Mouse (Mus musculus) ES-E14 (cell line): ENCODE results near the gene Nt5c1b. TPM values are rescaled to one million over a fixed set of nuclear protein-coding genes. Genes with fewer than 3 reads are reported as not detected.
A peak's percentile ranks its signal among the peaks of the same experiment; 100 is the strongest.

ENCODE experiments used
- DNase-seq: peaks from one replicate; pipeline ENCODE4 v3.0.0-alpha.2; 2013; ENCODE audit warnings: low read depth, low spot score
- H3K27ac ChIP-seq: 2 replicates; pipeline ENCODE4 v1.5.1; 2012; ENCODE audit warnings: low read depth, mild to moderate bottlenecking, low read length, moderate library complexity, mixed read lengths; ENCODE audit not compliant: poor library complexity, insufficient read depth, severe bottlenecking
- H3K36me3 ChIP-seq: 2 replicates; pipeline ENCODE4 v1.6.1; 2012; ENCODE audit warnings: mild to moderate bottlenecking, low read length, moderate library complexity, mixed read lengths; ENCODE audit not compliant: control insufficient read depth, poor library complexity, insufficient read depth, severe bottlenecking
- H3K4me1 ChIP-seq, 2 experiments: fragments of 150-350 bp in 1 of 2; sonication (generic) in 1 of 2; 2 replicates each; pipeline ENCODE4 v1.6.1; 2012; ENCODE audit warnings: low read length in 2 of 2, mild to moderate bottlenecking in 1 of 2, mixed read lengths in 1 of 2; ENCODE audit not compliant: control insufficient read depth in 2 of 2, insufficient read depth in 2 of 2, poor library complexity in 1 of 2
- H3K4me3 ChIP-seq, 2 experiments: fragments of 150-350 bp in 1 of 2; sonication (generic) in 1 of 2; 2 replicates each; pipeline ENCODE4 v1.5.1; 2012; ENCODE audit warnings: low read length in 2 of 2, low read depth in 1 of 2, mild to moderate bottlenecking in 1 of 2, mixed read lengths in 1 of 2; ENCODE audit not compliant: insufficient read depth in 1 of 2, poor library complexity in 1 of 2, severe bottlenecking in 1 of 2
- H3K9ac ChIP-seq: 2 replicates; pipeline ENCODE4 v1.6.1; 2012; ENCODE audit warnings: low read depth, mild to moderate bottlenecking, low read length, mixed read lengths; ENCODE audit not compliant: poor library complexity, insufficient read depth, severe bottlenecking
- H3K9me3 ChIP-seq: fragments of 150-350 bp; sonication (generic); 2 replicates; pipeline ENCODE4 v1.6.1; 2012; ENCODE audit warnings: low read depth, mild to moderate bottlenecking, low read length; ENCODE audit not compliant: control insufficient read depth, insufficient read depth
- CHD2 ChIP-seq: IDR thresholded peaks from 2 replicates; pipeline ENCODE4 v1.6.1; 2014; ENCODE audit warnings: mild to moderate bottlenecking, low read depth, low read length, inconsistent platforms
- HCFC1 ChIP-seq: IDR thresholded peaks from 2 replicates; pipeline ENCODE4 v1.6.1; 2012; ENCODE audit warnings: low read length, inconsistent platforms, borderline replicate concordance; ENCODE audit not compliant: insufficient read depth
- MAFK ChIP-seq: IDR thresholded peaks from 2 replicates; pipeline ENCODE4 v1.6.1; 2014; ENCODE audit warnings: mild to moderate bottlenecking, low read depth, low read length, inconsistent platforms; ENCODE audit not compliant: insufficient read depth
- ZC3H11A ChIP-seq: IDR thresholded peaks from 2 replicates; pipeline ENCODE4 v1.6.1; 2012; ENCODE audit warnings: low read depth, mild to moderate bottlenecking, inconsistent platforms, low read length, borderline replicate concordance
- ZNF384 ChIP-seq: IDR thresholded peaks from 2 replicates; pipeline ENCODE4 v1.6.1; 2012; ENCODE audit warnings: low read depth, low read length, inconsistent platforms
- in situ Hi-C, 2 experiments: fragments of 600-800 bp; cut with MboI; formaldehyde crosslinking; loops; one replicate each; pipeline ENCODE4 v1.15.1; 2025; ENCODE audit warnings: low sequenced_read_pairs in 2 of 2, inconsistent platforms in 1 of 2; ENCODE audit not compliant: unreplicated experiment in 2 of 2
- total RNA-seq: library from RNA; depleted of rRNA; stranded (reverse); fragments of 300-350 nt; gene quantifications from 2 replicates; pipeline ENCODE4 v1.2.3, GENCODE M21; 2012

Gene Nt5c1b
- total RNA-seq, 1 experiment: not detected

DNA sequence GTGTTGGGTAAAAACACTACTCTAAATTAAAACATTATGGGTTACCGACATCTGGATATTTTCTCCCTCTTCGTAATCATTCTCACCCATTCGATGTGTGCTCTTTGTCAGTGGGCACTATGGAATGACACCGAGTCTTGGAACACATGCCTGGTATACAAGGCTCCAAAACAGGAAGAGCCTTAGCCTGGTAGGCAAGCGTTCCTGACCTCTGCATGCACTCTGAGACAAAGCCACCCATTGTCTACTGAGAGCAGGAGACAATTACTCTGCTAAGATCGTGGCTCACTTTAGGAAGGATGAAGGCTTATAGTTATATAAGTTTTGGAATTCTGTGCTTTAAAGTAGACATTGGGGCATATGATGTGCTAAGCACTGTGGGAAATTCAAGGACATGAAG, 12.0 kb upstream of the Nt5c1b start:
- Histone ChIP-seq H3K4me3 (no peak overlapping the region), H3K9me3 (no peaks in the 10 kb centered on the region), H3K36me3 (no peaks in the 10 kb centered on the region), H3K9ac (no peak overlapping the region), H3K4me1 (no peaks in the 10 kb centered on the region), H3K27ac (no peak overlapping the region)
- in situ Hi-C loops: no loop called here
- TF ChIP-seq ZNF384: no peak
- TF ChIP-seq CHD2: no peak
- TF ChIP-seq HCFC1: no peak
- TF ChIP-seq MAFK: no peak
- TF ChIP-seq ZC3H11A: no peak
- no peak for DNase-seq

DNA sequence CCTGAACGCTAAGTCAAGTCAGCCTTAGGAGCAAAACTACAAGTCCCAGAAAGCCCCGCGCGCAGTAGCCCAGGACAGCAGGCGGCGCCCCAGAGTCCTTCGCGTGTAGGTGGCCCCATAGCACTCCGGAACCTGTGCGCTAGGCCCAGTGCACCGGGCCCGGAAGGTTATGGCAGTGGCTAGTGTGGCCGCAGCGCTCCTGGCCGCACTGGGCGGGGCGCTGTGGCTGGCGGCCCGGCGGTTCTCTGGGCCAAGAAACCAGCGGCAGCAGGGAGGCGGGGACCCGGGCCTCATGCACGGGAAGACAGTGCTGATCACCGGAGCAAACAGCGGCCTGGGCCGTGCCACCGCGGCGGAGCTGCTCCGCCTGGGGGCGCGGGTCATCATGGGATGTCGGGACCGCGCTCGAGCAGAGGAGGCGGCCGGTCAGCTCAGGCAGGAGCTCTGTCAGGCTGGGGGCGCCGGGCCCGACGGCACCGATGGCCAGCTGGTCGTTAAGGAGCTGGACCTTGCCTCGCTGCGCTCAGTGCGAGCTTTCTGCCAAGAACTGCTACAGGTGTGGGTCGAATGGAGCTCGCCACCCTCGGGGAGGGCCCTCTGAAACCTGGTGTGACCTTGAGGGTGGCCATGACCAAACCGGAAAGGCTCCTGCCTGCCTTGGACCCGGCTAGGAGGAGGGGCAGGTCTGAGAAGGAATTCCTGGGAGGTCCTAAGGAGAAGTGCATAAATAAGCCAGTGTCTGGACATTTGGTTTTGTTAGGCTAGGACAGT, 21.1 kb downstream of the Nt5c1b start, which contains the start of gene Rdh14:
Gene Rdh14, plus strand, starts transcription at position 102 of the 771 bp plus-strand sequence.
- H3K9ac ChIP-seq: peak within 1 kb of the TSS; percentile 89
- peak; percentile 69 for DNase-seq
- H3K9me3 ChIP-seq: no peaks in the 10 kb centered on the region
- no peak for TF ChIP-seq MAFK
- peak; percentile 96 for TF ChIP-seq HCFC1
- H3K4me3 ChIP-seq: peak within 1 kb of the TSS; percentile 82 to 85
- in situ Hi-C loops: no loop called here
- H3K4me1 ChIP-seq: no peaks in the 10 kb centered on the region
- H3K36me3 ChIP-seq: no peaks in the 10 kb centered on the region
- peak within 1 kb of the TSS; percentile 61; the same call in 1 of the 2 replicates for H3K27ac ChIP-seq

- H3K27ac ChIP-seq: no peak overlapping the region
- TF ChIP-seq CHD2 (no peak), MAFK (no peak), ZC3H11A (no peak), ZNF384 (no peak), HCFC1 (no peak)
- no peaks in the 10 kb centered on the region for H3K9me3 ChIP-seq
- no peak overlapping the region for H3K4me3 ChIP-seq
- H3K4me1 ChIP-seq: no peaks in the 10 kb centered on the region
- in situ Hi-C loops: no loop called here
- DNase-seq: no peak
- H3K9ac ChIP-seq: no peak overlapping the region
- H3K36me3 ChIP-seq: no peaks in the 10 kb centered on the region
Observed at GRCm38 (mm10) chr12:10400788-10401187, 31.0 kb downstream of the Nt5c1b start.

DNA sequence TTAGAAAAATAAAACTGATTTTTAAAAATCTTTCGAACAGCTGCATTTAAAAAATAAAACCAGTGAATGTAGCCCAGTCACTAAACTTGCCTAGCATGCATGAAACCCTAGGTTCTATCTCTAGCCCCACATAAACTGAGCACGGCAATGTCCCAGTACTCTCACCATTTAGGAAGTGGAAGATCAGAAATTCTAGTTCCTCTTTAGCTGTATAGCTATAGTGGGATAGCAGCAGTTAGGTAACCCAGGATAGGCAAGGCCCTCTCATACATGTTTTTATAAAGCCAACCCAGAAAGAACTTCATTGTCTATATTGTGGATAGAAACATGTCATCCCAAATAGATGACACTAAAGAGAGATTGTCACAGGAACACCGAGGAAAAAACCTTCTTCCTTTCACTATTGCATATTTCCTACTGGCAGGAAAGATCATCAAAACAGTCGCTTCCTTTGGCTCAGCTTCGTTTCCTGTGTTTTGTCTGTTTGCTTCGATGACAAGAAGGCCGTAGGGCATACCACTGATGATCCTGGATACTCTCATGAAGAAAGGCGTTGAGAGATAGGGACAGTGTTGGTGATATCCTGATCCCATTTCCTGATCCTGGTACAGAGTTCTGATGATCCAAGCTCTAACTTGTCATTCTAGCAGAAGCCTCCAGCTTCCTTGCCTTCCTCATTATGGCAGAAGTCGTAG, 32.8 kb downstream of the Nt5c1b start:
- Histone ChIP-seq H3K27ac (no peak overlapping the region), H3K9me3 (no peaks in the 10 kb centered on the region), H3K36me3 (no peaks in the 10 kb centered on the region), H3K4me1 (no peaks in the 10 kb centered on the region), H3K9ac (no peak overlapping the region), H3K4me3 (no peak overlapping the region)
- in situ Hi-C loops: no loop called here
- no peak for DNase-seq
- no peak for TF ChIP-seq HCFC1
- no peak for TF ChIP-seq CHD2
- TF ChIP-seq MAFK: no peak
- TF ChIP-seq ZC3H11A: no peak
- TF ChIP-seq ZNF384: no peak
